Mouse (Mus musculus) Patski (cell line): Measurements from ENCODE around the gene Csnk2b. TPM values are rescaled to one million over a fixed set of nuclear protein-coding genes. Genes with fewer than 3 reads are reported as not detected.

Experiments
- ATAC-seq: fragments of 100-300 bp; one replicate; pipeline ENCODE4 v1.8.0; 2021
- CTCF ChIA-PET: fragments of 350-600 bp; sonication (Branson Sonifier 250); formaldehyde crosslinking; loops from one replicate; lab custom pipeline; 2022; ENCODE audit warnings: inconsistent platforms; lab: Charles Lee
- POLR2A ChIA-PET: fragments of 350-600 bp; sonication (Branson Sonifier 250); formaldehyde crosslinking; loops from one replicate; lab custom pipeline; 2022; ENCODE audit warnings: antibody characterized with exemption, inconsistent platforms; lab: Charles Lee
- DNase-seq: peaks from one replicate; pipeline ENCODE4 v3.0.0-alpha.2; 2011; ENCODE audit warnings: low read depth, low spot score
- H3K27me3 ChIP-seq: fragments of 371-371 bp; one replicate; pipeline ENCODE4 v1.5.1; 2021
- CTCF ChIP-seq: fragments of 100-300 bp; IDR thresholded peaks from one replicate; pipeline ENCODE4 v1.5.1; 2021
- in situ Hi-C: fragments of 300-500 bp; cut with MboI; formaldehyde crosslinking; loops from 3 replicates; pipeline ENCODE4 v1.11.1; 2018; ENCODE audit warnings: low pct_unique_long_range_greater_than_20kb, mixed read lengths
- polyA plus RNA-seq: library from polyadenylated mRNA; unstranded; gene quantifications from one replicate; pipeline ENCODE4 v1.2.3, GENCODE M21; 2021

Csnk2b gene
- 254 TPM for polyA plus RNA-seq

GRCm38 (mm10) chr17:35121871-35122303 lies at the start of gene Csnk2b:
Csnk2b (minus strand) TSS chr17:35122053.
- ATAC-seq (peak; percentile 9), DNase-seq (peak; percentile 38)
- no peak for TF ChIP-seq CTCF
- CTCF ChIA-PET: interaction anchor here (0.8 to 1.8 kb wide), 3 partner anchors 27 to 100 kb away, joined by 3 to 5 read pairs (median 3); no protein-coding TSS in a partner anchor
- in situ Hi-C loops: no loop called here
- POLR2A ChIA-PET: interaction anchor here (0.6 to 1.2 kb wide), 3 partner anchors 14 to 120 kb away, joined by 3 to 5 read pairs (median 3); no protein-coding TSS in a partner anchor
- H3K27me3 ChIP-seq: no peaks in the 10 kb centered on the region

GRCm38 (mm10) chr17:35168541-35169207 lies 46.8 kb upstream of the Csnk2b start:
- ATAC-seq: no peak
- no peak for TF ChIP-seq CTCF
- in situ Hi-C loops: loop anchor here (5.0 kb wide), 1 partner anchor 64 kb away; the partner anchor contains the start of gene Atp6v1g2
- ChIA-PET POLR2A (interaction anchor here (0.9 kb wide), 1 partner anchor 73 kb away, joined by 3 read pairs; the partner anchor contains the start of gene Ddx39b), CTCF (interaction anchor here (0.8 to 12.3 kb wide), 13 partner anchors 10 to 89 kb away, joined by 3 to 239 read pairs (median 4); partner anchors contain the start of genes Atp6v1g2, Ddx39b and Nfkbil1)
- no peaks in the 10 kb centered on the region for H3K27me3 ChIP-seq
- no peak for DNase-seq

GRCm38 (mm10) chr17:35167794-35168193 lies 45.9 kb upstream of the Csnk2b start:
- POLR2A ChIA-PET: no interaction called here
- no peak for TF ChIP-seq CTCF
- DNase-seq (no peak), ATAC-seq (no peak)
- no peaks in the 10 kb centered on the region for H3K27me3 ChIP-seq
- in situ Hi-C loops: loop anchor here (5.0 kb wide), 1 partner anchor 65 kb away; the partner anchor contains the start of gene Atp6v1g2
- CTCF ChIA-PET: interaction anchor here (0.8 to 12.3 kb wide), 7 partner anchors 10 to 90 kb away, joined by 3 to 239 read pairs (median 10); partner anchors contain the start of genes Atp6v1g2, Ddx39b, Gpank1 and Nfkbil1

- ATAC-seq (no peak), DNase-seq (peak; percentile 38)
- TF ChIP-seq CTCF: no peak
- in situ Hi-C loops: loop anchor here (5.0 kb wide), 1 partner anchor 66 kb away; the partner anchor contains the start of gene Atp6v1g2
- ChIA-PET CTCF (interaction anchor here (0.8 to 12.3 kb wide), 8 partner anchors 11 to 91 kb away, joined by 3 to 239 read pairs (median 5); partner anchors contain the start of genes Atp6v1g2, Ddx39b, Ltb and Nfkbil1), POLR2A (interaction anchor here (2.2 kb wide), 1 partner anchor 67 kb away, joined by 5 read pairs; the partner anchor contains the start of gene Atp6v1g2)
- H3K27me3 ChIP-seq: no peaks in the 10 kb centered on the region
Observed at GRCm38 (mm10) chr17:35166352-35167035, 44.6 kb upstream of the Csnk2b start.

GRCm38 (mm10) chr17:35165451-35166155 lies 43.8 kb upstream of the Csnk2b start:
- ATAC-seq: peak; percentile 73
- POLR2A ChIA-PET: interaction anchor here (1.6 to 2.2 kb wide), 2 partner anchors 68 to 79 kb away, joined by 4 to 5 read pairs; partner anchors contain the start of gene Atp6v1g2
- no peak for DNase-seq
- no peaks in the 10 kb centered on the region for H3K27me3 ChIP-seq
- in situ Hi-C loops: loop anchor here (5.0 kb wide), 1 partner anchor 67 kb away; the partner anchor contains the start of gene Atp6v1g2
- CTCF ChIA-PET: interaction anchor here (0.9 to 12.3 kb wide), 5 partner anchors 13 to 67 kb away, joined by 3 to 239 read pairs (median 10); partner anchors contain the start of genes Atp6v1g2, Ddx39b, Ltb and Nfkbil1
- TF ChIP-seq CTCF: no peak

- peak; percentile 97 for DNase-seq
- CTCF ChIA-PET: interaction anchor here (0.8 to 12.3 kb wide), 3 partner anchors 61 to 82 kb away, joined by 3 to 239 read pairs (median 6); partner anchors contain the start of genes Atp6v1g2, Ddx39b and Nfkbil1
- TF ChIP-seq CTCF: no peak
- H3K27me3 ChIP-seq: no peaks in the 10 kb centered on the region
- in situ Hi-C loops: loop anchor here (5.0 kb wide), 1 partner anchor 67 kb away; the partner anchor contains the start of gene Atp6v1g2
- POLR2A ChIA-PET: interaction anchor here (0.6 to 1.9 kb wide), 6 partner anchors 9 to 80 kb away, joined by 3 to 6 read pairs (median 4); partner anchors contain the start of gene Ddx39b
- ATAC-seq: peak; percentile 92
Observed at GRCm38 (mm10) chr17:35164568-35165450, 43.0 kb upstream of the Csnk2b start, which contains the start of gene Prrc2a. Prrc2a (minus strand) TSS chr17:35164897.

- in situ Hi-C loops: no loop called here
- ChIA-PET POLR2A (interaction anchor here (0.6 to 2.2 kb wide), 11 partner anchors 9 to 752 kb away, joined by 3 to 7 read pairs (median 5); partner anchors contain the start of gene Ddx39b), CTCF (interaction anchor here (0.8 to 2.0 kb wide), 3 partner anchors 26 to 82 kb away, joined by 3 to 8 read pairs (median 6); no protein-coding TSS in a partner anchor)
- DNase-seq (no peak), ATAC-seq (no peak)
- TF ChIP-seq CTCF: no peak
- no peaks in the 10 kb centered on the region for H3K27me3 ChIP-seq
Observed at GRCm38 (mm10) chr17:35164218-35164567, 42.3 kb upstream of the Csnk2b start.
